Mouse (Mus musculus): ENCODE data around the gene Samd4b. TPM values are rescaled to one million over a fixed set of nuclear protein-coding genes. Genes with fewer than 3 reads are reported as not detected.

The Samd4b gene
- polyA plus RNA-seq, 1 experiment from 2014 or later: 35.6 TPM

GRCm38 (mm10) chr7:28570982-28571682 is 26.8 kb downstream of the Samd4b start:
- no peak overlapping the region for H3K4me3 ChIP-seq
- no peak overlapping the region for H3K4me2 ChIP-seq (replicated peaks)
- 0 out of 2 replicates have a peak overlapping the region, but pooled peaks have one; percentile 1 for H3K9ac ChIP-seq
- H3K27ac ChIP-seq: peak overlapping the region; percentile 4; the same call in 1 of the 2 replicates
- H3K36me3 ChIP-seq: peaks cover 30% of the 10 kb centered on the region
- ATAC-seq (ENCODE audit: low FRiP score): no peak
- 58% methylated on average over 5 of the region's 5 CpGs for WGBS
- no peaks in the 10 kb centered on the region for H3K9me3 ChIP-seq (replicated peaks)
- peaks cover 11% of the 10 kb centered on the region for H3K4me1 ChIP-seq
- no peaks in the 10 kb centered on the region for H3K27me3 ChIP-seq

- Histone ChIP-seq H3K9ac (0 out of 2 replicates have a peak overlapping the region, but pooled peaks have one; percentile 1), H3K4me1 (peaks cover 11% of the 10 kb centered on the region), H3K27ac (peak overlapping the region; percentile 4; the same call in 1 of the 2 replicates), H3K4me3 (no peak overlapping the region), H3K36me3 (peaks cover 35% of the 10 kb centered on the region), H3K9me3 (replicated peaks) (no peaks in the 10 kb centered on the region), H3K4me2 (replicated peaks) (no peak overlapping the region), H3K27me3 (no peaks in the 10 kb centered on the region)
- ATAC-seq (ENCODE audit: low FRiP score): no peak
- 73% methylated on average over 12 of the region's 12 CpGs for WGBS
Measured at GRCm38 (mm10) chr7:28570291-28570981, 27.5 kb downstream of the Samd4b start.

DNA sequence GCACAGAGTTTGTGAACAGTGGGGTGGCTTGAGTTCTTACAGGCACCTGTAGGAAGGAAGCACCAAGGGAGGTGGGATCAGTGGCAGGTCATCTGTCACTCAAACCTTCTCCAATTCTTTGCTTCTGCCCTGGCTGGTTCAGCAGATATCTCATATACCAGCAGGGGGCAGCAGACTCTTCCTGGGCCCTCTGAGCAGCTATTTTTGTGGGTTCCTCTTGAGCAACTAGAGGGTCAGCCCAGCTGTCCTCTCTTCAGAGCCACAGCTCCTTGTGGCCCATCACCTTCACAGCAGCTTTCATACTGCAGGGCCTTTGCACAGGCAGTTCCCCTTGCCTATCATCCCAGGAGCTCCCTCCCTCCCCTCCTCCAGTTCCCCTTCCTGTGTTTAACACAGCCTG is 29.7 kb downstream of the Samd4b start:
- Histone ChIP-seq H3K27ac (no peak overlapping the region), H3K4me2 (replicated peaks) (no peak overlapping the region), H3K4me1 (peaks cover 11% of the 10 kb centered on the region), H3K36me3 (peaks cover 57% of the 10 kb centered on the region), H3K4me3 (no peak overlapping the region), H3K27me3 (no peaks in the 10 kb centered on the region), H3K9ac (no peak overlapping the region), H3K9me3 (replicated peaks) (no peaks in the 10 kb centered on the region)
- no peak for ATAC-seq (ENCODE audit: low FRiP score)

GRCm38 (mm10) chr7:28567539-28567938 is 30.4 kb downstream of the Samd4b start:
- ATAC-seq (ENCODE audit: low FRiP score): no peak
- no peak overlapping the region for H3K9ac ChIP-seq
- H3K27ac ChIP-seq: no peak overlapping the region
- H3K36me3 ChIP-seq: peaks cover 64% of the 10 kb centered on the region
- no peak overlapping the region for H3K4me2 ChIP-seq (replicated peaks)
- no peaks in the 10 kb centered on the region for H3K27me3 ChIP-seq
- no peak overlapping the region for H3K4me3 ChIP-seq
- no peaks in the 10 kb centered on the region for H3K9me3 ChIP-seq (replicated peaks)
- WGBS: 93% methylated on average over 4 of the region's 4 CpGs
- peaks cover 11% of the 10 kb centered on the region for H3K4me1 ChIP-seq

GRCm38 (mm10) chr7:28565407-28565806 is 32.5 kb downstream of the Samd4b start:
- Histone ChIP-seq H3K9ac (no peak overlapping the region), H3K27me3 (no peaks in the 10 kb centered on the region), H3K9me3 (replicated peaks) (no peaks in the 10 kb centered on the region), H3K4me3 (no peak overlapping the region), H3K4me1 (peaks cover 1% of the 10 kb centered on the region; the same call in 1 of the 2 replicates), H3K4me2 (replicated peaks) (no peak overlapping the region), H3K27ac (no peak overlapping the region), H3K36me3 (peaks cover 76% of the 10 kb centered on the region)
- ATAC-seq (ENCODE audit: low FRiP score): no peak
- WGBS: 91% methylated on average over 5 of the region's 5 CpGs

GRCm38 (mm10) chr7:28562951-28563350 is 35.0 kb downstream of the Samd4b start:
- Histone ChIP-seq H3K4me1 (0 out of 2 replicates have a peak, but pooled peaks cover 2% of the 10 kb centered on the region), H3K36me3 (peaks cover 85% of the 10 kb centered on the region), H3K27me3 (no peaks in the 10 kb centered on the region), H3K9ac (no peak overlapping the region), H3K4me2 (replicated peaks) (no peak overlapping the region), H3K27ac (no peak overlapping the region), H3K4me3 (no peak overlapping the region), H3K9me3 (replicated peaks) (no peaks in the 10 kb centered on the region)
- ATAC-seq (ENCODE audit: low FRiP score): no peak
- 95% methylated on average over 13 of the region's 13 CpGs for WGBS

- Histone ChIP-seq H3K27me3 (no peaks in the 10 kb centered on the region), H3K9ac (no peak overlapping the region), H3K36me3 (peaks cover 79% of the 10 kb centered on the region), H3K27ac (no peak overlapping the region), H3K4me3 (no peak overlapping the region), H3K9me3 (replicated peaks) (no peaks in the 10 kb centered on the region), H3K4me2 (replicated peaks) (no peak overlapping the region), H3K4me1 (0 out of 2 replicates have a peak, but pooled peaks cover 2% of the 10 kb centered on the region)
- whole genome bisulfite sequencing: 86% methylated on average over 13 of the region's 13 CpGs
- ATAC-seq (ENCODE audit: low FRiP score): no peak
Measured at GRCm38 (mm10) chr7:28562371-28562770, 35.6 kb downstream of the Samd4b start.

GRCm38 (mm10) chr7:28561967-28562366 is 36.0 kb downstream of the Samd4b start:
- H3K4me1 ChIP-seq: 0 out of 2 replicates have a peak, but pooled peaks cover 2% of the 10 kb centered on the region
- no peak overlapping the region for H3K9ac ChIP-seq
- no peak for ATAC-seq (ENCODE audit: low FRiP score)
- H3K4me3 ChIP-seq: no peak overlapping the region
- WGBS: 88% methylated on average over 11 of the region's 11 CpGs
- H3K4me2 ChIP-seq (replicated peaks): no peak overlapping the region
- H3K27me3 ChIP-seq: no peaks in the 10 kb centered on the region
- H3K9me3 ChIP-seq (replicated peaks): no peaks in the 10 kb centered on the region
- H3K36me3 ChIP-seq: peaks cover 75% of the 10 kb centered on the region
- no peak overlapping the region for H3K27ac ChIP-seq

DNA sequence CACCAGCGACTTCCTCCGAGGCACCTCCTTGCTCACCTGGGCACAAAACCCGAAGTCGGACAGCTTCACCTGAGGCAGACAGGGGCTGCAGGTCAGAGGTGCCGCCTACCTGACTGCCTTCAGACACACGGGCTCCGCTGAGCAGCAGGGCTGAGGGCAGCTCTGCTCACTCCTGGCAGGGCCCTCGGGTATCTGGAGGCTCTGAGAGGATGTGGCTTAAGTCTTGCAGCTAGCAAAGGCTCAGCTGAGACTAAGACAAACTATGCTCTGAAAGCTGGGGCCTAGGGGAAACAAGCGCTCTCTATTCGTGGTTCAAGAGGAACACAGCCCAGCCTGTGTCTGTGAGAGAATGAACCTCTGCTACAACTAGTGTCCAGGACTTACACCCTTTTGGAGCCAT is 37.1 kb downstream of the Samd4b start:
- Histone ChIP-seq H3K4me3 (no peak overlapping the region), H3K9ac (no peak overlapping the region), H3K4me2 (replicated peaks) (no peak overlapping the region), H3K4me1 (0 out of 2 replicates have a peak, but pooled peaks cover 2% of the 10 kb centered on the region), H3K9me3 (replicated peaks) (no peaks in the 10 kb centered on the region), H3K36me3 (peaks cover 67% of the 10 kb centered on the region), H3K27ac (no peak overlapping the region), H3K27me3 (no peaks in the 10 kb centered on the region)
- no peak for ATAC-seq (ENCODE audit: low FRiP score)
- 93% methylated on average over 10 of the region's 10 CpGs for WGBS

- 65% methylated on average over 4 of the region's 4 CpGs for WGBS
- peaks cover 43% of the 10 kb centered on the region for H3K36me3 ChIP-seq
Measured at GRCm38 (mm10) chr7:28558486-28558885, 39.5 kb downstream of the Samd4b start.

DNA sequence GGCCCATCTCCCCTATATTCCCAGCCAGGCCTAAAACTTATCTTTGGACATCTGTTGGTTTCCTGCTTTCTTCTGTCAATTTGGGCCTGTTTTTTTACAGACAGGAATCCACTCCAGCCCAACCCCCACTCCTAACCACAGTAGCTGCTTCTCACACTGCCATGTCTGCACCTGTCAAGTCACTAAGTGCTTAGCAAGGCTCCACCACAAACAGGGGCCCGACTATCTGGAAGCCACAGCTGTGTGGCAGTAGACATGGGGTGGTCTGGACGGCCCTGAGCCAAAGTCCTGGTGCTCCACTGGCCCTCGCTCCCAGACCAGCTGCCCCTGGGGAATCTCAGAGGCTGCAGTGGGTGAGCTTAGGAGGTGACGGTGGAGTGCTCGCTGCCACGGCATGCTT is 40.2 kb downstream of the Samd4b start:
- no peak for ATAC-seq (ENCODE audit: low FRiP score)
- Histone ChIP-seq H3K9me3 (replicated peaks) (no peaks in the 10 kb centered on the region; the same call in 1 of the 2 replicates), H3K4me2 (replicated peaks) (no peak overlapping the region), H3K36me3 (peaks cover 35% of the 10 kb centered on the region), H3K27me3 (no peaks in the 10 kb centered on the region), H3K9ac (no peak overlapping the region), H3K4me3 (no peak overlapping the region), H3K4me1 (0 out of 2 replicates have a peak, but pooled peaks cover 2% of the 10 kb centered on the region), H3K27ac (no peak overlapping the region)
- WGBS: 77% methylated on average over 6 of the region's 6 CpGs

More at GRCm38 (mm10) chr7:28558486-28558885, 39.5 kb downstream of the Samd4b start:
- Histone ChIP-seq H3K4me3 (no peak overlapping the region), H3K4me2 (replicated peaks) (no peak overlapping the region), H3K27me3 (no peaks in the 10 kb centered on the region), H3K4me1 (0 out of 2 replicates have a peak, but pooled peaks cover 2% of the 10 kb centered on the region), H3K9ac (no peak overlapping the region), H3K27ac (no peak overlapping the region), H3K9me3 (replicated peaks) (no peaks in the 10 kb centered on the region)
- no peak for ATAC-seq (ENCODE audit: low FRiP score)

- Histone ChIP-seq H3K9me3 (replicated peaks) (peaks cover 2% of the 10 kb centered on the region; the same call in 1 of the 2 replicates), H3K36me3 (peaks cover 29% of the 10 kb centered on the region), H3K27ac (no peak overlapping the region), H3K9ac (no peak overlapping the region), H3K4me1 (0 out of 2 replicates have a peak, but pooled peaks cover 2% of the 10 kb centered on the region), H3K27me3 (no peaks in the 10 kb centered on the region), H3K4me3 (no peak overlapping the region), H3K4me2 (replicated peaks) (no peak overlapping the region)
- no peak for ATAC-seq (ENCODE audit: low FRiP score)
- 84% methylated on average over 5 of the region's 5 CpGs for WGBS
Measured at GRCm38 (mm10) chr7:28557069-28557468, 40.9 kb downstream of the Samd4b start.

Data from hindbrain, embryonic 12.5 days (tissue).